Mouse (Mus musculus) testis, adult 2 months (tissue): ENCODE results near the gene Gm5934. TPM values are rescaled to one million over a fixed set of nuclear protein-coding genes. Genes with fewer than 3 reads are reported as not detected.
"Not testable (repeated sequence)": the region's sequence is repeated elsewhere in the genome, so short reads cannot be mapped to it uniquely, and the experiment has no call there.

Source experiments
- H3K27ac ChIP-seq: fragments of 200-500 bp; 2 replicates; pipeline ENCODE4 v1.5.1; 2012; ENCODE audit warnings: low read depth, low read length; ENCODE audit not compliant: control insufficient read depth, insufficient read depth
- H3K27me3 ChIP-seq: fragments of 200-500 bp; 2 replicates; pipeline ENCODE4 v1.6.1; 2012; ENCODE audit warnings: mild to moderate bottlenecking, low read length, moderate library complexity; ENCODE audit not compliant: control insufficient read depth, insufficient read depth
- H3K36me3 ChIP-seq: fragments of 200-500 bp; 2 replicates; pipeline ENCODE4 v1.6.1; 2012; ENCODE audit warnings: mild to moderate bottlenecking, low read length; ENCODE audit not compliant: control insufficient read depth, insufficient read depth
- H3K4me1 ChIP-seq: fragments of 200-500 bp; 2 replicates; pipeline ENCODE4 v1.6.1; 2012; ENCODE audit warnings: low read length; ENCODE audit not compliant: control insufficient read depth, insufficient read depth
- H3K4me3 ChIP-seq: fragments of 200-500 bp; 2 replicates; pipeline ENCODE4 v1.5.1; 2012; ENCODE audit warnings: low read depth, mild to moderate bottlenecking, low read length, moderate library complexity, mixed read lengths; ENCODE audit not compliant: control insufficient read depth
- polyA plus RNA-seq: library from polyadenylated mRNA; depleted of rRNA; stranded (reverse); fragments of >200 nt; gene quantifications from 2 replicates; pipeline ENCODE4 v1.2.3, GENCODE M21; 2012; rRNA removed

Gene Gm5934
- polyA plus RNA-seq: 0.04 and 0.07 TPM in 2 replicates

- H3K4me3 ChIP-seq: not testable (repeated sequence)
These were observed at the start of gene Gm5934 for GRCm38 (mm10) chrX:24500660-24501059. Gene Gm5934 (minus strand): TSS chrX:24500760.

More at GRCm38 (mm10) chrX:24500660-24501059, at the start of gene Gm5934:
- H3K27ac ChIP-seq, H3K36me3 ChIP-seq, H3K4me1 ChIP-seq, H3K27me3 ChIP-seq: not testable (repeated sequence)

Other genes starting within 250 kb of the Gm5934 start
- gene Gm4297, start 74.1 kb upstream of the Gm5934 start, polyA plus RNA-seq: 0.04 and 0.09 TPM in 2 replicates